Mouse (Mus musculus): Measurements from ENCODE around the gene Fam243. TPM values are rescaled to one million over a fixed set of nuclear protein-coding genes. Genes with fewer than 3 reads are reported as not detected.

The Fam243 gene
- not detected in 2 replicates for polyA plus RNA-seq (2012; rRNA removed)

- TF ChIP-seq POLR2A (IDR thresholded peaks at IDR 0.05; ENCODE audit: extremely low read depth, insufficient read depth, low read length): no peak
- no peak for TF ChIP-seq CTCF (IDR thresholded peaks at IDR 0.05; ENCODE audit: extremely low read depth, insufficient read depth, low read length)
- no peak within 1 kb of the TSS for H3K27ac ChIP-seq (ENCODE audit: insufficient read depth, low read length)
- no peak within 1 kb of the TSS for H3K4me3 ChIP-seq (ENCODE audit: insufficient read depth, low read length)
- H3K4me1 ChIP-seq (ENCODE audit: control insufficient read depth, insufficient read depth, low read length): peaks cover 2% of the 10 kb centered on the region; the same call in 1 of the 2 replicates
Measured at GRCm38 (mm10) chr16:92321341-92321740, at the start of gene Fam243. TSS of gene Fam243 (minus strand) at chr16:92321441.

- 0 out of 2 replicates have a peak, but pooled peaks cover 2% of the 10 kb centered on the region for H3K4me1 ChIP-seq (ENCODE audit: control insufficient read depth, insufficient read depth, low read length)
Measured at GRCm38 (mm10) chr16:92369260-92369659, 48.0 kb upstream of the Fam243 start.

DNA sequence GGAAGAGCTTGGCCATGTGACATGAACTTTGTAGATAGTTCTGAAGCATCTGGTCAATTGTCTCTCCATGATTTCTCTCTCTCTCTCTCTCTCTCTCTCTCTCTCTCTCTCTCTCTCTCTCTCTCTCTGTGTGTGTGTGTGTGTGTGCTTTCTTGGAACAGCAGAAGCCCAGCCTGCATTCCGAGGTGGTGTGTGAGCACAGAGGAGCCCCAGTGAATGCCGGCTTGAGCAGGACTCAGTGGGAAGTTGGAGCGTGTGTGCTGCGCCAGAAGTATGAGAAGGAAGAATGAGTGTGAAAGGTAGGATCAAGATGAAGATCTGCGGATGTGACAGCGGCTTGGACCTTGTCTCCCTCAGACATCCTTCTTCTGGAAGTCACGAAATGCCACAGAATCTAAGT, 44.2 kb upstream of the Fam243 start:
- no peak overlapping the region for H3K27ac ChIP-seq (ENCODE audit: insufficient read depth, low read length)
- TF ChIP-seq POLR2A (IDR thresholded peaks at IDR 0.05; ENCODE audit: extremely low read depth, insufficient read depth, low read length) (no peak), CTCF (IDR thresholded peaks at IDR 0.05; ENCODE audit: extremely low read depth, insufficient read depth, low read length) (no peak)
- no peaks in the 10 kb centered on the region for H3K4me1 ChIP-seq (ENCODE audit: control insufficient read depth, insufficient read depth, low read length)
- H3K4me3 ChIP-seq (ENCODE audit: insufficient read depth, low read length): no peak overlapping the region

More at GRCm38 (mm10) chr16:92369260-92369659, 48.0 kb upstream of the Fam243 start:
- TF ChIP-seq CTCF (IDR thresholded peaks at IDR 0.05; ENCODE audit: extremely low read depth, insufficient read depth, low read length) (no peak), POLR2A (IDR thresholded peaks at IDR 0.05; ENCODE audit: extremely low read depth, insufficient read depth, low read length) (no peak)
- Histone ChIP-seq H3K4me3 (ENCODE audit: insufficient read depth, low read length) (no peak overlapping the region), H3K27ac (ENCODE audit: insufficient read depth, low read length) (no peak overlapping the region)

DNA sequence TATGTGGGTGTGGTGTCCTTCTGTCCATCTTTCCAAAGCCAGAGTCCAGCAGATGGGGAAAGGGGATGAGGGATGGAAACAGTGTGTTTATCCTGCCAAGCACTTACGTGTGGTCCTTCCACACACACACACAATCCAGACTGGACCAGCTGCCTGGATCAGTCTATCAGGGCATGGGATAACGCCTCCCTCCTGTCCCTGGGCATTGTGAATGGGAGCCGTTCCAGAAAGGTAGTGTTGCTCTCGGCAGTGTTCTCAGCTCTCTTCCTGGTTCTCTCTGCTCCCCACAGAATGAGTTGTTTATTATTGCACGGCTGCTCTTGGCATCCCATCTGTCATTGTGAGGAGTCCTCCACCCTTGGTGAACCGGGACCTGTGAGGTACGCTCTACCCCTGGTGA, 39.5 kb upstream of the Fam243 start:
- Histone ChIP-seq H3K27ac (ENCODE audit: insufficient read depth, low read length) (no peak overlapping the region), H3K4me1 (ENCODE audit: control insufficient read depth, insufficient read depth, low read length) (no peaks in the 10 kb centered on the region), H3K4me3 (ENCODE audit: insufficient read depth, low read length) (no peak overlapping the region)
- TF ChIP-seq POLR2A (IDR thresholded peaks at IDR 0.05; ENCODE audit: extremely low read depth, insufficient read depth, low read length): no peak
- no peak for TF ChIP-seq CTCF (IDR thresholded peaks at IDR 0.05; ENCODE audit: extremely low read depth, insufficient read depth, low read length)

DNA sequence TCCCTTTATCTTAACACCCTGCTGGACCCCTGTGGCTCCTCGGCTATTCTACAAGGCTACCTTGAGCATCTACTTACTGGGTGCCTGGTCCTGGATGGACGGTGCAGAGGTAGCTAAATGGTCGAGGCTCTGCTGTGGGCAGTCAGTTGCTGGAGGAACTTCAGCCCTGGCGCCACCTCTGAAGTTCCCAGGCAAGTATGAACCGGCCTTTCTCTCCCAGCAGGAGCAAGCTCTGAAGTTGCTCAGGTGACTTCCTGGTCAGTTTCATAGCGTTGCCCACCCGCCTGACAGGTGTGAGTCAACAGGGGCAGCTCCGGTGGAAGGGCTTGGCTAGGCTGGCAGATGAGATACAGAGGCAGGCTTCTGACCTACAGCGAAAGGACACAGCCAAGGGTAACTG, 38.0 kb upstream of the Fam243 start, which contains the start of gene Kcne1:
Gene Kcne1, minus strand, starts transcription at position 240 of the 400 bp plus-strand sequence.
- H3K27ac ChIP-seq (ENCODE audit: insufficient read depth, low read length): no peak within 1 kb of the TSS
- no peak within 1 kb of the TSS for H3K4me3 ChIP-seq (ENCODE audit: insufficient read depth, low read length)
- TF ChIP-seq POLR2A (IDR thresholded peaks at IDR 0.05; ENCODE audit: extremely low read depth, insufficient read depth, low read length) (no peak), CTCF (IDR thresholded peaks at IDR 0.05; ENCODE audit: extremely low read depth, insufficient read depth, low read length) (no peak)
- H3K4me1 ChIP-seq (ENCODE audit: control insufficient read depth, insufficient read depth, low read length): no peaks in the 10 kb centered on the region

GRCm38 (mm10) chr16:92358734-92359133, 37.5 kb upstream of the Fam243 start:
- no peaks in the 10 kb centered on the region for H3K4me1 ChIP-seq (ENCODE audit: control insufficient read depth, insufficient read depth, low read length)
- H3K27ac ChIP-seq (ENCODE audit: insufficient read depth, low read length): no peak overlapping the region
- no peak for TF ChIP-seq POLR2A (IDR thresholded peaks at IDR 0.05; ENCODE audit: extremely low read depth, insufficient read depth, low read length)
- TF ChIP-seq CTCF (IDR thresholded peaks at IDR 0.05; ENCODE audit: extremely low read depth, insufficient read depth, low read length): no peak
- no peak overlapping the region for H3K4me3 ChIP-seq (ENCODE audit: insufficient read depth, low read length)

GRCm38 (mm10) chr16:92357566-92357965, 36.3 kb upstream of the Fam243 start:
- no peak overlapping the region for H3K4me3 ChIP-seq (ENCODE audit: insufficient read depth, low read length)
- H3K4me1 ChIP-seq (ENCODE audit: control insufficient read depth, insufficient read depth, low read length): no peaks in the 10 kb centered on the region
- TF ChIP-seq POLR2A (IDR thresholded peaks at IDR 0.05; ENCODE audit: extremely low read depth, insufficient read depth, low read length) (no peak), CTCF (IDR thresholded peaks at IDR 0.05; ENCODE audit: extremely low read depth, insufficient read depth, low read length) (no peak)
- no peak overlapping the region for H3K27ac ChIP-seq (ENCODE audit: insufficient read depth, low read length)

DNA sequence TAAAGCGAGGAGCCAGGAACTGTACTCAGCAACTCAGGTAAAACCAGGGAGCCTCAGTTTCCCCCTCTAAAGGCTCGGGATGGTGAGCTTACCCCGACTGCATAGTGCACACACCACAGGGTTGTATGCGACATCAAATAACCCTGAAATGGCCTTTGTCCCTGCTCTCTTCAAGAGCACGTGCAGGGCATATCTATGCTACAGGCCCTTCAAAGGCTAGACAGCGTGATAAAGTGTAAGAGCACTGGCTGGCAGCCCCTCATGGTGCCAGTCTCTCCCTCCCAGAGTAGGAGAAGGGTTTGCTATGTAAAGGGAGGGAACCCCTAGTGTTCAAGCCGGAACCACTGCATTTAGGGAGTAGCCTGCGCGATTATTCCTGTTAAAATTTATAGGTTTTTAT, 35.8 kb upstream of the Fam243 start:
- TF ChIP-seq POLR2A (IDR thresholded peaks at IDR 0.05; ENCODE audit: extremely low read depth, insufficient read depth, low read length): no peak
- TF ChIP-seq CTCF (IDR thresholded peaks at IDR 0.05; ENCODE audit: extremely low read depth, insufficient read depth, low read length): no peak
- no peak overlapping the region for H3K27ac ChIP-seq (ENCODE audit: insufficient read depth, low read length)
- no peaks in the 10 kb centered on the region for H3K4me1 ChIP-seq (ENCODE audit: control insufficient read depth, insufficient read depth, low read length)
- no peak overlapping the region for H3K4me3 ChIP-seq (ENCODE audit: insufficient read depth, low read length)

DNA sequence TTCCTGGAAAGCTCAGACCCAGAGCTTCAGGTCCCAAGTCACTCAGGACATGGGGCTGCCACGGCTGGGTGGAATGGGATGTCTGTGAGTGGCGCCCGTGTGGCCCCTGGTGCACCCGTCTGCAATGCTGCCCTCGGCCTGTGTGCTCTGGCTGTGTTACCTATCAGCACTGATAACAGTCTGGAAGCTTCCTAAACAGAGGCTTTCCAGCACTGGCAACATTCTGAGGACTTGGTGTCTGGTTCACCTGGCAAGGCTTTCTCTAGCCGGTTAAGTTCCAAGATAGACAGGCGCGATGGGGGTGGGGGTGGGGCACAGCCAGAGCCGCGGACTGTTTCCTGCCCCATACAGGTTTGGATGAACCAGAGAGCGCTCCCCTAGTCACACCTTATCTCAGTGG, 34.7 kb upstream of the Fam243 start:
- no peak for TF ChIP-seq POLR2A (IDR thresholded peaks at IDR 0.05; ENCODE audit: extremely low read depth, insufficient read depth, low read length)
- no peak for TF ChIP-seq CTCF (IDR thresholded peaks at IDR 0.05; ENCODE audit: extremely low read depth, insufficient read depth, low read length)
- Histone ChIP-seq H3K4me3 (ENCODE audit: insufficient read depth, low read length) (no peak overlapping the region), H3K4me1 (ENCODE audit: control insufficient read depth, insufficient read depth, low read length) (no peaks in the 10 kb centered on the region), H3K27ac (ENCODE audit: insufficient read depth, low read length) (no peak overlapping the region)

DNA sequence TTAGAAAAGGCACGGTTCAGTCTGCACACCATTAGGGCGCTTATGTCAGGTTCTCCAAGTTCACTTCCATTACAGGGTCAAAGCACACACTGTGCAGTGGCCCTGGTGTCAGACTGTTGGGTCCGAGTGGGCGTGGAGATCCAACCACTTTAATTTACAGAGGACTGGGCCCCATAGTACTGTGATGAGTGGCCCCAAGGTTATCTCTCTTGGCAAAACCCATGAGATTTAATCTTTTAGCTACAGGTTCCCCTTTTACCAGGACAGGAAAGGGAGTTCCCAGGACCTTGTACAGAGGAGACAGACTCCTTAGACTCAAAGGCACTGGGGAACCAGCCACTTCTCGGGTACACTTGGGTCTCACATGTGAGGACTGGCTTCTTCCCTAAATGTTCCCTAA, 34.1 kb upstream of the Fam243 start:
- TF ChIP-seq POLR2A (IDR thresholded peaks at IDR 0.05; ENCODE audit: extremely low read depth, insufficient read depth, low read length) (no peak), CTCF (IDR thresholded peaks at IDR 0.05; ENCODE audit: extremely low read depth, insufficient read depth, low read length) (no peak)
- H3K27ac ChIP-seq (ENCODE audit: insufficient read depth, low read length): no peak overlapping the region
- H3K4me1 ChIP-seq (ENCODE audit: control insufficient read depth, insufficient read depth, low read length): no peaks in the 10 kb centered on the region
- H3K4me3 ChIP-seq (ENCODE audit: insufficient read depth, low read length): no peak overlapping the region

Data from cortical plate, adult 2 months (tissue).